Mouse (Mus musculus) heart, adult 18-20 months (tissue): ENCODE measurements at regions not wholly inside any gene's neighbourhood (a gene's known extent, or its start where the extent isn't known, plus 50 kb on each side); places are given as distances from the start of the nearest gene placed in this dataset.

Source experiments
- DNase-seq, 2 experiments: peaks; one replicate each; pipeline ENCODE4 v3.0.0; 2021 to 2022; ENCODE audit warnings: mixed read lengths in 1 of 2

DNA sequence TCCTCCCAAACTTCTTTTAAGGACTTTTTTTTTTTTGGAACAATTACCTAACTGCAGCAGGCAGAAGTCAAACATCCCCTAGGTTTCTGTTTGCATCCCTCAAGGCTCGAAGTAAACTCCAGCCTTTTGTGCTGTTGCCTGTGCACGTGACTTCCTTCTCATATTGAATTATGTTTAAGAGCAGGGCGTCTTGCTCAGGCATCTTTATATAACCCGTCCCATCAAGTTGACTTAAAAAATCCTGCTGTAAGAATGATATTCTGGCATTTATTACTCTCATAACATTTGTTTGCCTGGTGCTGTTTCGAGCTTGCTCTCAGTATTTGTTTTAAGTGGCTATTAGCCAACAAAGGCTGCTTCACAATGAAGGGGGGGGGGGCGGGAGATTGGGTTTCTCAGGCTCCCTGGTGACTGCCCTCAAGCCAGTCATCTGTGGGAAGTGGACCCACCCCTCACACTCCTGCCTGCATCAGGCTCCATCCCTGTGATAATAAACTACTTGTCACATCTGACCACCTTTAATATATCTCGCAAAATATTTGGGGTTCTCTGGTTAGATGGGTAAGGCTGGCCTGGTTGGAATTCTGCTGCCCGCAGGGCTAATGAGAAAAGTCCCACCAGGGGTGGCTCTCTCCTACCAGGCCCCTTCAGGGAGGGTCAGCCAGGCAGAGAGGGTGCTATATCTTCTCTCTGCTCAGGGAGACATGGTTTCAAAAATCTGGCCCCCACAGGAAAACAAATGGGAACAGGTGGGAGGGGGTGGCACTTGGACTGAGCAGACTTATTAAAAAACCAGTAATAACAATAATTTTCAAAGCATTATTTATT, 277.1 kb upstream of the Atp5g3 start:
- DNase-seq: no peak

DNA sequence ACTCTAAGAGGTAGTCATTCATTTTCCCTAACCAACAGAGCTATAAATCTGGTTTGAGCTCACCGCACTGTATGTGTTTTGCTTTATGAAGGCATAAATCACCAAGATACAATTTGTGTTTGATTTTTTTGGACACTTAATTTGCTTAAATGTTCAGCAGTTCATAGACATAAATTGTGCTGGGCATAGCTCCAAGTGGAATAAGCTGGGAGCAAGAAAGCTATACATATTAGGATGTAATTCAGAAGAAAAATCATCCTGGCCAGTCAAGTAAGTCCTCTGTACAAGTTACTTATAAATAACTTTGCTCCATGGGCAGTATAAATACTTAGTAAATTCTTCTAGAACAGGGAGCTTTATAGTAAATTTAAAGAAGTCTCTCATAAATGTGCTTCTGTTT, 267.0 kb upstream of the Atp5g3 start:
- no peak for DNase-seq

DNA sequence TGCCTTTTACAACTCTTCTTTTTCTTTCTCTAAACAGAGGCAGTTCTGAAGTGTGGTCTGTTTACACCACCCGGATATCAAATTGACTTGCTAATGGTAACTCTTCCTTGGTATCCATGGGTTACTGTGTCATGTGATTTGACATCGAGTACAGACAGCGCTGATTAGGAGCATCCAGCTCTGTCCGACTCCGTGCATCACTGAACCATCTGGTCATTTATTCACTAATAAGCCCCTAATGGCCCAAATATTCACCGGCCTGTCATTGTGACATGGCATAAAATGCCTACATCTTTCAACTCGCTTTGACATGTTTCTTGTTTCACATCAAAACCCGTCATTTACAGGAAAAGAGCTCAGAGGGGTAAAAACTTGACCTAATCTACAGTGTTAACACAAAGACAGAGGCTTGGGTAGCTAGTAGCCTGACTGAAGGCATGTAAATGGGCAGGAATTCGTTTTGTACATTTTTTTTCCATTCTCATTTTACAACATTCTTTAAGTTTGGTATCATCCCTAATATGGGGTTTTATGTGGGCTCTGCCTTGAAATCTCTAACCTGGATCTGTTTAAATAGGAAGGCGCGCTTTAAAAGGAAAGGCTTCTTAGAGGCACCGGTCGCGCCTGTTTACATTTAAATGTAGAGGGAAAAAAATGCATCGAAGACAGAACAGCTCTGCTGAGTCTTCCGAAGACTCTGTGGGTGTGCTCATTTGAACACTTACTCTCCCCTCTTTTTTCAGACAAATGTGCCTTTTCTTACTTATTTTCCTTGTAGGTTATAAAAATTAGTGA, 257.8 kb upstream of the Atp5g3 start:
- DNase-seq: no peak

DNA sequence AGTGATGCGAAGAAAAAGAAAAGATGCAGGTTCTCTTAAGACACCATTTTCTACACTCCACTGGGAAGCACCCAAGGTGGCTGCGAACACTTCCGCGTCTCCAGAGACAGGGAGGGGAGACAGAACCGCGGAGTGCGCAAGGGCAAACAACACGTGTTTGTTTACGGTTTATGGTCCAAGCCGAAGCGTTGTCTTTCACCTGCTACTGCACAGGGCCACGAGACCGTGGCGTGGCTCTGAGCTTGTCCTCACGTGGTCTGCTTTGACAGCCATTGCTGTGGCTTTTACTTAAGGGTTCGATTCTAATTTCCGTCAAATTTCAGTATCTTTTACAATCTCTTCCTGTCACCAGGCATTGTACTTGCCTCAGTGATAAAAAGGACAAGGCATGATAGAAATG, 257.2 kb upstream of the Atp5g3 start:
- DNase-seq: no peak

DNA sequence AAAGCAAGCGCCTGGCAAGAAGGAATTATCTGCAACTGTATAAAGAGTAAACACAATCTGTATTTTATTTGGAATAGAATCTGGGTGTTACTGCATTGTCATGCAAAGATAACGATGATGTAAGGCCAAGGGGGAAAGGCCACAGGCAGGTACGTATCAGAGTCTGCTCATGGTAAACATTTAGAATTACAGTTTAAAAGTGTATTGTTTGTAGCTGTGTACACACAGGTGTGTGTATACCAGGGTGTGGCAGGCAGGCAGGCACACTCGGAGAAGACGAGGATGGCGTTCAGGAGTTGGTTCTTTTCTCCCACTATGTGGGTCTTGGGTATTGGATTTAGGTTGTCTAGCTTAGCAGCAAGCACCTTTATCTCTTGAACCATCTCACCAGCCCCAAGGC, 242.9 kb upstream of the Atp5g3 start:
- DNase-seq: no peak

DNA sequence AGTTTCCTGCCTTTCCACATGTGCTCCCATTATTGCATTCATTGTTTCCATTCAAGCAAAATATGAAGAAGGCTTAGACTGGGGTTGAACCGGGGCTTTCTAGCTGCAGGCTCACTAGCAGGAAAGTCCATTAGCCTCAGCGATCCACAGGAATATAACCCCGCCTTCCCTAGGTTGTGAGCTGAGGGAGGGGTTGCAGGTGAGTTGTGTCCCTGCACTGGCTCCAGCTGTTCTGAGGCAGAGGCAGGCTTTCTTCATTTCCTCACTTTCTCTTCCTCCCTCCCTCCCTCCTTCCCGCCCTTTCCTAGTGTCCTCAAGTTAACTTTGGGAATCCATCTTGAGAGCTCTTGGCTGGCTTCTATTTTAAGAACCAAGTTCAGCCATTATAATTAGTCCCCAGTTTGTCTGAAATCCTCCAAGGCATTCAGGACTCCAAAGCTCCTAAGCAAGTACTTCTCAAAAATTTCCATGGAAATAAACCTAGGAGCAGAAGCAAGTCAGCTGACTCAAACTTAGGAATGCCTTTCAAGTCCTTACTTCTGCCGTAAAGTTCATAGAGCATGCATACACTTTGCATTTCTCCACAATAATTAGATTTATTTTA, 242.2 kb upstream of the Atp5g3 start:
- peak in 1 of 2 experiments; percentile 7 for DNase-seq

DNA sequence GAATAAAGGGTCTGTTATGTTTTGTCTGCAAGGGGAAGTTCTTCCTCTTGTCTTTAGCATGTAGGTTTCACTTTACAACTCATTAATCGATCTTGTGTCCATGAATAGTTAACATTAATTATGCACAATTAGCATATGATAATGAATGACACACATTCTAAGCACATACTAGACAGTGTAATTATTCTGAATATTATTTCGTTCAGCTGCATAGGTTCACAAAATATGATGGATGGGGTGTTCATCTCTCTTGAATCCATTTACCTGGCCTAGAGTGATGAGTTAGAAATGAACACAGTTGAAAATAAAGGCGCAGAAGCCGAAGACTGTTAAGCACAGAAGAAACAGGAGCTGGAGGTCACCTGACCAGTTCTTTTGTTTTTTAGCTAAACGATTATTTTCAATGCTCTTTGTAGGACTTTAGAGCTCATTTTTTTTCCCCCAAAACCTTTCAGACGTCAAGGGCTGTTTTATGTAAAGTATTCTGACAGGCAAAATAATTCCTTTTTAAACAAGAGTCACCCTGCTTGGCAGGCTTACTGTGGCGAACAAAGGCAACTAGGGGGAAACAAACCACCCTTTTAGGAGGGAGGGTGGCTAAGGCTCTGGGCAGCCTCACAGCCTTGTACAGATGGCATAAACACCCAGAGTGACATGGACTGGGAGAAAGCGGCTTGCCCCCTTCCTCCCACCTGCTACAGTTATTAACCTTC, 241.6 kb upstream of the Atp5g3 start:
- DNase-seq: no peak

DNA sequence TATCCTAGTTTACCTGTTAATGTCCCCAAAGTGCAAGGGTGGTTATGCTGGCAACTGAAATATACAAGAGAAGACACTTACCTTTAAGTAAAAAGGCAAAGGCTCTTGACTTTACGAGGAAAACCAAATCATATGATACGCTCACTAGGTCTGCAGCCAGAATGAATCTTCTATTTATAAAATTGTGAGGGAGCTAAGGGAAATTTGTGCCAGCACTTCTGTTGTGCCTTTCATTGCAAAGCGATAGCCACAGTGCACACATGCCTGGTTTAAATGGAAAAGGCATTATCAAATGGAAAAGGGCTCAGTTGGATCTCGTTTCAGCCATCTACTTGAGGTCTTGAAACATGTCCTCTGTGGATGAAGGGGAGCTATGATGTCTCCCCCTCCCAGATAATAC, 236.1 kb upstream of the Atp5g3 start:
- no peak for DNase-seq

DNA sequence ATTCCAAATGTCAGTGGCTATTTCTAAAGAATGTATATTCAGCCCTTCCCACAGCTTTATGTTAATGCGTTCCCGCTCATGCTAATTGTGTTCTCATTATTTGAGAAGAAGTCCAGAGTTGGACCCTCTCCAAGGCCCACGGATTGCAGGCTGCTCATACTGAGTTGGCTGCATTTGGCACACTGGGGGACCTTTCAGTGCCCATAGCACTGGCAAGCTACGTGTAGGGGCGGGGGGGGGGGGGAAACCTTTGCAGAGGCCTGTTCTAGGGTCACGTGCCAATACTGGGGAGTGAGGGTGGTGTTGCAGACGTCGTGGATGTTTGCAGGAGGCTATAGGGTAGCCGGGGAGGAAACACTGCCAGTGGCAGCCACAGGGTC, 225.5 kb upstream of the Atp5g3 start:
- no peak for DNase-seq

DNA sequence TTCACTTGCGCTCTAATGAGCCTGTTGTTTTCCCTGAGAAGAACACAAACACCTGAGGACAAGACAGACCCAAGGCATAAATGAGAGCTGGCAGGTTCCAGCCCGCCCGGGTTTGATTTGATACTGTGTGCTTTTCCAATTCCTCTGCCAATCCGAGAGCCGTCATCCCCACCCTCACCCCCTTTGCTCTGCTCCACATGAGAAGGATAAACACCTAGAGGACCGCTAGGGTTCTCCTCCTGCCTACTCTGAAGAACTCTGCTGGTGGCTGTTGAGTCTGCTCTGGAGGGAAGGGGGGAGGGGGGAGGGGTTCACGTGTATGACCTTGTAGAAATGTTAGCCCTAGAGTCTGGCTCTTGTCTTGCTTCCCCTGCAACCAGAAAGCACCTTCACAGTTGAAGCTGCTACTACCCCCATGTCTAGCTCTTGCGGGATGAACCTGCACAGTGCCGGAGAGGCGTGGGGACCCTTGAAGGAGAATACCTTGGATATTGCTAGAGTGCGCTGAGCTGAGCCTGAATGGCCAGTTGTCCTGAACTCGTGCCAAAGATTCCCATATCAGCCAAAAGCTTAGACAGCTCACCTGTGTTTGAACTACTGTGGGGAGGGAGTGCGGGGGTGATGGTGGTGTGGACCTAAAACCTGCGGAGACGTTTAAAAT, 225.0 kb upstream of the Atp5g3 start:
- no peak for DNase-seq

DNA sequence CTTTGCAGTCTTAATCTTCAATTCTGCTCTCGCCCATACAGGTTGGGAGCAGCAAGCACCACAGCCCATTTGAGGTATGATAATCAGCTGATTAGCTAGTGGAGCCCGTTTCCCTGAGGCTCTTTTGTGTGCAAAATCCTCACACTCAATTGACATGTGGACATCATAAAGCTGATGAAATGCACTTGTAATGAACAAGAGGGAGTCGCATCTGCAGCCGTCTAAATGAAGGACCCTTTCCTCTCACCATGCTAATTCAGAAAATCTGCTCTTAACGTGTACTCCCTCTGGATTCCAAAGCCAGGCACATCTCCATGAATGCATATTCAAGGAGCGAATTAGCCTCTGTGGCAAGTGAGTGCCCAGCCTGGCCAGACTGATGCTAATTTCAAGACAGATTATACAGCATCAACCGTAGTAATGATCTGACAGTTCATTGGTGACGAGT, 219.0 kb upstream of the Atp5g3 start:
- no peak for DNase-seq

DNA sequence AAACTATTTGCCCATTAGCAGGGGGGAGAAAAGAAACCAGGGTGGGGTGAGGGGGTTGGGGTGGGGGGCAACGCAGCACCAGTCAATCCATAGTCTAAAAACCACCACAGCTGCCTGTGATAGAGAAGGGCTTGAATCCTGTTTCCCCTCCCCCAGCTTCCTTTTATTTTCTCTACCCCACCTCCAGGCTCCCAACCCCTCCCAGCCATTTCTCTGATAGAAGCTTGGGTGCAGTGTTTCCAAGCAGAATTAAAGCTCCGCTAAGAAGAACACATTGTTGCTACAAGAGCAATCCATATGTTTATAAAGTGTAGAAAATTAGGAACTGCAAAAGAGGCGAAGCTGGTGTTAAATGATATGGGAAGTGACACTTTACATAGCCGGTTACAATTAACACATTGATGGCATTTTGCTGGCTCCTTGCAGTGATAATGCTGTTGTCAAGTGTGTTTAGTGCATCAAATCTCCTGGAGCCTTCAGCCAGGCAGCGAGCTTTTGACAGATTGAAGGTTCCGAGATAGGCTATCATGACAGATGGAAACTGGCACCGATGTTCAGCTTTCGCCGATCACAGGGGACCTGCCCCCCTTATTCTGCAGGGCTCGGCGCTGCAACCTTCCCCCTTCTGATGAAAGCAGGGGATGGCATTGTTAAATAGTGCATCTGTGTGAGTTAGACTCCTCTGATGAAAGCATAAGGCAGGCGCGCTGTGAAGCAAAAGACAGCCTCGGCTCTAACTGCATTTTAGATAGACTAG, 217.8 kb upstream of the Atp5g3 start:
- no peak for DNase-seq

DNA sequence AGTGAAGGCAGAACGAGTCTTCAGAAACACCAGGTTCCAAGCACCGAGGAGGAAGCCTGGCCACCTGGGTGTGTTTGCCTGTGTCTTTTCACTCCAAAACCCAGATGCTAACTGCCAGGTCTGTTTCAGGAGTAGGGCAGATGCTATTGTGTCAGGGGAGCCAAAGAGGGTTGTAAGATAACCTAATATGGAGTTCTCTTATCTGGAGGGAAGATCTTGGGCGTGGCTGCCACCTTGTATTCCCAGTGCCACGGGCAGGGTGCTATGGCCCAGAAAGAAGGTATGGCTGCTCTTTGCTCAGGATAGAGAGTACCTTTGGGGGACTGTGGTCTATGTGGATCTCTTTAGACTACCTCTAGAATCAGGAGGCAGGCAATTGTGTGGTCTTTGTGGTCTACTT, 216.0 kb upstream of the Atp5g3 start:
- no peak for DNase-seq

DNA sequence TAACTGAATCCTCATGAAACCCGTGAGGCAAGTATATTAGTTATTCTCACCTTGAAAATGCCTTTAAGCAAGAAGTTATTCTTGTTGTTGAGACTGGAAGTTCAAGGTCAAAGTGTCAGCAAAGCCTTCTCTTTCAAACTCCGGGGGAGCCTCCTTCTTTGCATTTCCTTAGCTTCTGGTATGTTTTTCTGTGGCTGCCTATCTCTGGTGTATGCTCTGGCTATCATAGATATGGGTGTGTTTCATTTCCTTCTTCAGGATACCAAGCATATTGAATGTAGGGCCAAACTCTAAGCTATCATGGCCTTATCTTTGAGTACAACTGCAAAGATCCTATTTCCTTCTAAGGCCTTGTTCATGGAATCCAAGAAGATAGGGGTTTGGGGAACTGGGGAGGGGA, 213.1 kb upstream of the Atp5g3 start:
- no peak for DNase-seq

DNA sequence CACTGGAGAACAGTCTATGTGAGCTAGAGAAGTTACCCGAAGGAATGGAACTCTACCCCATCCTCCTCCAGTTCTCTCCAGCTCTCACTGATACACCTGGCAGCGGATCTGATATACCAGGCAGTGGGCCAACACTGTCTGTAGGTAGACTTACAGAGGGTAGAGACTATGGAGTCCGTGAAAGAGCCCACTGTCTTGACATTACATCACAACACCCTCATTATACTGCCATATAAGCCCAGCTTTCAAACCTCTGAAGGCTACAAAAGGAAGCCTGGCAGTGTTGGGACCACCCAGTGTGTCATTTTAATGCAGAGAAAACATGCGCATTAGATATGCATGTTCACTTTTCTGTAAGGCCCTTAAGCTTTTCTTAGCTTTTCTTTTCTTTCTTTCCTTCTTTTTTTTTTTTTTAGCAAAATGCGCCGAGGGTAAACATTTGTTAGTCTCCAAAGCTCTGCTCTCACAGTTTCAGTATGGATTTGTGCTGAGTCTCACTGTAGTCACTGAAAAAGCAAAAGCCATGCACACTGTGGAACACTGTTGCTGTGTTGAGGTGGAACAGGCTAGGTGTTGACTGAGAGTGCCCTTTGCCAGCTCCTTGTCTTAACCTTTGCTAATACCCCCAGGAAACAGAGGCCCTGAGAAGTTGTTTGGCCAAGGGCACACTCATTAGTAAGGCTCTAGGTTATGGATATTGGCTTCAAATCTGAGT, 212.4 kb upstream of the Atp5g3 start:
- no peak for DNase-seq

DNA sequence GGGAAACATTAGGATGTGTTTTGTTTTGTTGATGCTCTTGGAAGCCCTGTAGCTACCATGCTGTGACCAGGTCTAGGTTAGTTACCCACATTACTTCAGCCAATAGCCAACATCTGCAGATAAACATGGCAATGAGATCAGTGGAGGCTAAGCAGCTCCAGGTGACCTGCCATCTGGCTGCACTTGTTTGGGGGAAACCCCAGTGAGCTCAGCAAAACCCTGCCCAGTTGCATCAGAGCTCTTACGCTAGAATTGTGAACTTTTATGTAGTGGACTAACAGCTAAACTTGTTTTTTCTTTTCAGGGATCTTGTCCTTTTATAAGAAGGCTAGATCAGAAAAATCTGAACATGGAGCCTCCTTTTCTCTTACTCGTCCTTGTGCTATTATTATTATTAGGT, 211.8 kb upstream of the Atp5g3 start:
- no peak for DNase-seq

DNA sequence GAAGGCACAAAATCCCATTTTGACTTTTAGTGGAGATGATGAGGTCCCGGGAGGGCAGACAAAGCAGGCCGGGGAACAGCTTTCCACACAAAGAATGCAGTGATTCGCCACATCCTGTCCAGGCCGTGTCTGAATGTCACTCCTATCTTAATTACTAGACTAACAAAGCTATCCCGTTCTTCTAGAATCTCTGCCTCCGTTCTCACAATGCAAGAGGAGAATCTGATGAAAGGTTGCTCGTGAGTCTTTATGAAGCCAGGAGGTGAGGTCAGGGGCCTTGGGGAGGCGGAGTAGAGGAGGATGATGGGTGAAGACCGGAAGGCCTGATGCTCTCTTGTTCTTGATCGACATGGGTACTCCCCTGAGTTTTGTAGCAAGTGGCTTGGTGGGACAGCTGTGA, 208.9 kb upstream of the Atp5g3 start:
- no peak for DNase-seq

DNA sequence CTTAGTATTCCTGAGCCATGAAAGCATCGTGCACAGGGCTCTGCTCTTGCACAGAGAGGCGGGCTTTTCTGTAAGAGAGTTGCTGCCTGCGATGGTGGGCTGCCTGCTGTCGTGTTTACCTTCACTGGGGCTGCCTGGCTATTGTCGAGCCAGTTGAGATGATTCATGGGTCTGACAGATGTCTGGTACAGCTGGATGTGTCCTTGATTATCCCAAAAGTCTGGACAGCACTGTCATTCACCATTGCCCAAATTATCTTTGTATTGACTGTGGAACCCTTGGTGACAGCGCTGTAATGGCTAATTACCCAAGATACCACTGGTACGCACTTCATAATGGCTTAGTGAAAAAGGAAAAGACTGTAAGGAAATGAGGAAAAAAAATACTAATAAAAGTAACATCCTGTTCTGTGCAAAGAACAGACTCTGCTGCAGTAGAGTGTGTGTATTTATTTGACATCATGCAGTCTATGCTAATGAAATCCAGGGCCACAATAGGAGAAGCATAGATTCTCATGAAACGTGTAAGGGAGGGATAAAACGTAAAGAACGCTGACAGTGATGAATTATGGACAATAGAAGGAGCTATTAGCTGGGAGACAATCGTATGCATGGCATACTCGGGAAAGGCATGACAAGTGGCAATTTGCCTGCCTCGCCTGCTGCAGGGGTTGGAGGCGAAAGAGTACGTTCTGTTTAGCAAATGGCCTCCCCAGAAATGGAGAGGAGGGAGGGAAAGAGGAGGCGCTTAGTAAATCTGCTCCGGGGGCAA, 208.2 kb upstream of the Atp5g3 start:
- DNase-seq: no peak

DNA sequence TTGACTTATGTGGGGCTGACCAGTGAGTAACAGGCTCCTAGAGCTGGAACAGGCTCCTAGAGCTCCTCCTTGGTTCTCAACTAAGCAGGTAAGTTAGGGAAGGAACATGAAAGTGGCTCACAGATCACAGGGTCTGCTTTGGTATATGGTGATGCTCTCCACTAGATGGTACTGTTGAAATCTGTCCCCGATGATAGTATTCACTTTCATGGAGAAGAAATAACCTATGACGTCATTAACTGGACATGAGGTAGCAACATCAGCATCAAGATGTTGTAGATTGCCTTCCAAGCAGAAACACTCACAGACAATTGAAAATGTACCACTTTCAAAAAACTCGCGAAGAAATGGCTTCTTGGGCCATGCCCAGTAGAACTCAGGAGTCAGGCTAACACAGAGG, 195.3 kb upstream of the Atp5g3 start:
- DNase-seq: no peak
